Mouse (Mus musculus) liver, adult 2 months (tissue): ENCODE results near the gene Anapc7.

ENCODE experiments used
- CTCF ChIP-seq: fragments of 200-500 bp; IDR thresholded peaks from 2 replicates; pipeline ENCODE4 v1.5.1; 2011; ENCODE audit warnings: low read depth, low read length, control low read depth
- POLR2A ChIP-seq: fragments of 200-500 bp; IDR thresholded peaks from 2 replicates; pipeline ENCODE4 v1.6.1; 2011; ENCODE audit warnings: low read length, control low read depth; ENCODE audit not compliant: insufficient read depth; ENCODE audit errors: extremely low read depth

DNA sequence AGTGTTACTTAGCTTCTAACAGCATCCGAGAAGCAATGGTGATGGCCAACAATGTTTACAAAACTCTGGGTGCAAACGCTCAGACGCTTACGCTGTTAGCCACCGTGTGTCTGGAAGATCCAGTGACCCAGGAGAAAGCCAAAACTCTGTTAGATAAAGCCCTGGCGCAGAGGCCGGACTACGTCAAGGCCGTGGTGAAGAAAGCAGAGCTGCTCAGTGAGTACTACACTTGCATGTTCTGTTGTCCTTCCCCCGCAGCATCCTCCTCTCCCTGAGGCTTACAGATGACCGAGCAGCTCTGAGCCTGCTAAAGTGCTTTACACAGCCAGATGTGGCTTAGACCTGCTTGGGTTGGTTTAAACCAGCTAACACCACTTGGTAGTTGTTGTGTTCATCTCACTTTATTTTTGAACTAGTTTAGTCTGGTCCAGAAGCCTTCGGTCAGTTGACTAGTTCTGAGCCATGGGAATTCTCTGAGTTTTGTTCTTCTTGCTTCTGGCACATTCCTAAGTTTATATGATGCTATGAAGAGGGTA, 18.7 kb downstream of the Anapc7 start:
- no peak for TF ChIP-seq CTCF
- TF ChIP-seq POLR2A, result no peak
